Mouse (Mus musculus): Measurements from ENCODE around the gene Ptprk. TPM values are rescaled to one million over a fixed set of nuclear protein-coding genes. Genes with fewer than 3 reads are reported as not detected.

Ptprk gene
- total RNA-seq, 2 experiments from 2014 or later = 9.4 to 17.8 TPM

DNA sequence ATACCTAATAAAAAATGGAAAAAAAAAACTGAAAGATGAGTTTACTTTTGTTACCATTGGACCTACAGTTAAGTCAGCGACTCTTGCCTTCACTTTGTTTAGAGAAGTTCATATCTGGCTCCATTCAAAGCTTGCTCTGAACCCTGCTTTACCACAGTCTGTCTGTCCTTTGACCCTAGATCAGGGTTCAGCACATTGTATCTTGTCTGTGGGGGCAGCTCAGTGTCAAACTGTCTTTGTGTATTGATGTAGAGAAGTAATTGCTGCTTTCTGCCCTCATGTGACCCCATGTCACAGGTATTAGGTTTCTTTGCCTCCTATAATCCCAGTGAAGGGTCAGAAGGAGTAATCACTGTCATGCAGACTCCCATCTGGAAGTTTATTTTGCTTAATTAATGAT is 222.9 kb downstream of the Ptprk start:
- no peak for DNase-seq

DNA sequence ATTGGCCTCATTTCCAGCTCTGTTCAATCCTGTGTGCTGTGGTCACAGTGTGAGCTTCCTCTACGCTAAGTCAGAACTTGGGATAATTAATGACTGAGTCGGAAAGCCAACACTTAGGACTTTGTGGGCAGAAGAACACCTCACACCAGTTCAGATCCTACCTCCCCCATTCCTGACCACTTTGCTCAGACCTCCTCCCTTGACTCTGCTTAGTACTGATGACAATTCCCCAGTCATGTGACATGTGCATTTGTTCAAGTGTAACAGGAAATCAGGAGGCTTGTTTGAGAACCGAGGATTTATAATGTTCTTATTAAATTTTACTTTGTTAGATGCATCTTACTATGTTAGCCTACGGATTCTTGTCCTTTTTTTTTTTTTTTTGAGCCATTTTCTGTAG is 224.6 kb downstream of the Ptprk start:
- no peak for DNase-seq

DNA sequence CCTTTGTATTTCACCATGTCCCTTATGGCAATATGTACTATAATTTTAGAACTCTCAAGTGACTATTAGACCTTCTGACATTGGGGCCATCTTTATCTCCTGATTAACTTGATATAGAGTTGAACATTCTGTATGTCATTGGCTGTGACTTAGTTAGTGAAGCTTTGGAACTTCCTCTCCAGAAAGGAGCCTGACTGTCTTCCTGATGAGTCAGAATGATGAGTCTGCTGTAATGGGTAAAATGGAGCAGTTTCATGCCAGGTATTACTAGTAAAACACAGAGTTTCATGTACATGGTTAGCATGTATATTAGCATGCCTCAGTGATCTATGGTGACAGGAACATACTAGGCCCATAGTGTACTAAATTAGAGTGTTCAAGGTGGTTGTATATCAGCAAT is 229.2 kb downstream of the Ptprk start:
- no peak for DNase-seq

DNA sequence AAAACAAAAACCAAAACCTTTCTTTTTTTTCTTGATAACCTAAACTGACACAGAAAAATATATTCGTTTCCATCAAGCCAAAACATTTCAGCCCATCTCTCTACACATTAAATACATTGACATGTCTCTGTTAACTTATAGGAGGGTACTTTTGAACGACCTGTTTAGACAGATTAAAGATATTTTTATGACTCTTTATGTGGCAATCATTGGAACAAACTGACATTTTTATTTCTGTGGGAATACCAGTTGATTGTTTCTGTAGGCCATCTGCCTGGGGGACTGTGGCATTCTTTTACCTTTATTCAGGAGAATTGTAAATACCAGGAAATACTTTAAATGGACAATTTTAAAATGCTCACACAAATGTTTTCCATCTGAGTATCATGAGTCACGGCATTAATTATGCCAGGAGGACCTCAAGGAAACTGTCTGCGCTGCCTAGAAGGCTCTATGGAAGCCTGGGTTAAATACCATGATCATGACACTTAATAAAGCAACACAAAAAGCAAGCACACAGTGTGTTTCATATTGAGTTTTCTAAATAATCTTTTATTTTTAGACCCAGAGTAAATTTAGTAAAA is 229.8 kb downstream of the Ptprk start:
- DNase-seq = no peak

DNA sequence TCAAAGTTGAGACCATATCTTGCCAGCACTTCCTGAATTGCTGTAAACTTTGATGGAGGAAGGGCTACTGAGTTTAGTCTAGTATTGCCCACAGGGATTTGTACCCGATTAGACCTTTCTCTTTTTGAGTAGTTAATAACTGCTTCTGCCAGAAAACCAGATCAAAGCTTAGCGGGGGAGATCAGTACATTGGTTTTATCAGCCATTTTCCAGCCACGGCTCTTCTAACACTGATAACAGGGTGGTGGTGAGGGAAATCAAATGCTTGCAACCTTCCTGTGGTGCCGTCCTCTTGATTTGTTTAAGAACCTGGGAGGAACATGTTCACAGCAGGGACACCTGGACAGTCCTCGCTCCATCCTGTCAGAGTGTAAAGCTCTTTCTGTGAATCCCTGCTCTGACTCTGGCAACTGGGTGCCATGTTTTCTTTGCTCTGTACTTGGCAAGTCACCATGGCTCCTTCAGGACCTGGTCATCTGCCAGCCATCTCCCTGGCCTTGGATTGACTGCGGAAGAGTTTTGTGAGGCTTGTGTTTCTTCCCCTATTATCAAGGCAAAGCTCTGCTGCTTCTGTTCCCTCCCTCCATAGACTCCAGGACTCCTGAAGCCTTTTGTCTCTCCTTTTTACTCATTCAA is 231.9 kb downstream of the Ptprk start:
- DNase-seq = no peak

DNA sequence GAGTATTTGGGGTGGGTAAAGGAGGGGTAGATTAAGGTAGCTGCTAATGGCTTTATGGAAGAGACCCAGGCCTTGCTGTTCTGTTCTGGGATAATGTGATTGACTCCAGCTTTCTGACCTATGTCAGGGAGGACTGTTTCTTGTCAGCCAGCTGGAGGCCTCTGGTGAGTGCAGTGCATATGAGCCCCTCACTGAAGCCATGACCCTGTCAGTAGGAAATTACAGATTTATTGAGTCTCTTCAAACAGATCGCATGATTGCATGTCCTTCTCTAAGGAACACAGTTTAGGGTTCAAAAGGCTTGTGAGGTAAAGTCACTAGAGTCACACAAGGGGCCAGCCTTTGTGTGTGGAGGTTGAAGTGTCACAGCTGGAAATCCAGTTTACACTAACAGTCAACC is 236.7 kb downstream of the Ptprk start:
- no peak for DNase-seq

DNA sequence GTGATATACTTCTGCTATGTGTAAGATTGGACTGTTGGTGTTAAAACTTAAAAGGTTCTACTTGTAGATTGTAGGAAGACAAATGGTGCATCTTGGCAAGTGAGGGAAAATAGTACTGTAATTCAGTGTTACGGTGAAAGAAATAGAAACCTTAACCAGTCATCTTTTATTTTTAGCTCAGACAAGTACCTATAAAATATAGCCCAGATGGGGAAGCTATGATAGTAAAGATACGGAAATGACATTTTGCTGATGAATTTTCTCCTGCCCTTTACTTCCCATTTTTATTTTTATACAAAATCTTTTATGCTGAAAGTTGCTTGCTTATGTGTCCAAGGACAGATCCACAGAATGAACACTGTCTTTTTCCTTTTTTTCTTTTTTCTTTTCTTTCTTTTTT is 248.4 kb downstream of the Ptprk start:
- DNase-seq = no peak

DNA sequence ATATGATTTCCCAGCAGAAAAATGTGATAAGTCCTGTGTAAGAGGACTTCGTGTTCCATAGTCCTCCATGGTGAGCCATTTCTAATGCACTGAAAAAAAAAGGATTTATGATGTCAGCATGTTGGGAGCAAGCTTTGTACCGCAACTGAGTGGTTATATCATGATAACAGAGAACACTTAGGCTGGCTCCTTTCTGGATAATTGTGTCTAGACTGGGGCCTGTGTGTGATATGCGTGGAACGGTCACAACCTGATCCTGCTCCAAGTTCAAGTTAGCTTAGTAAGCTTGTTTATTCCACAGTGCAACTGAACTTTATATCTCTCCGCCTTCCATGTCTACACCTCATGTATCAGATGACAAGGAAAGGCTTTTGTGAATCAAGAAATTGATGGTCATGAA is 260.6 kb downstream of the Ptprk start:
- no peak for DNase-seq

DNA sequence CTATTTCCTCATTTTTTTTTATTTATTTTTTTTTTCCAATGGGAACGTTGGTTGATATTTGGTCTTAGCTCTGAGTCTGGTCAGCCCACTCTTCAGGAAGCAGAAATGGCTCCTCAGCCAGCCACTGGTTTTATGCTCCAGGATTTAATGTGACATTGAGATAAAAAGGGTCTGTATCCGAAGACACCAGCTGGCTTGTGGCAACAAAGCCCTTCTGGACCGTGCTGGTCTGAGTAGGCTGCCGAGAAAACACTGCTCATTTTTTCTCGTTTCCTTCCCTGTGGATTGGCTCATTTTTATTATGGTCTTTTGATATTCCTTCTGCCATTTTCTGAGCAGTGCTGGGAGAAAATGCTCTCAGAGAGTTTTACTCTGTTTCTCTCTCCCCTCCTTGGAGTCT is 263.9 kb downstream of the Ptprk start:
- DNase-seq = no peak

DNA sequence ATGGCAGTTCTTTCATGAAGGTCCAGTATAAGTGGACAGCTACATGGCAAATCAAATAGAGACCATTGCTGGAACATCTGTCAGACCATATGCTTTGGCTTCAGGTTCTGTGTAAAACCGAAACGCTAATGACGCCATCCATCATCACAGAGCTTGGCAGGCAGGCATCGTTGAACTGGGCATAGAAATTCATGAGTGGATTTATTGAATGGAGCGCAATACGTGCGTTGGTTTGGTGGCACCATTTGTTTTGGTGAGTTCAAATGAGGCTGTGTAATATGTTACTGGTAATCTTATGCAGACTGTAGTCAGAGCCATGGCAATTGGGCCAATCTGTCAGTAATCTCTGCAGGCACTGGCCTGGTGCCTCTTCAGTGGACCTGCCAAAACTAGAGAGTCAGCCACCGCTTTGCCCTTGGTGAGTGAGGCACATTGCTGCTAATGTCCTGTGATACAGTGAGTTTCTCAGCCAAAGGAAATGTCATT is 270.6 kb downstream of the Ptprk start:
- DNase-seq = peak; percentile 3 to 62

DNA sequence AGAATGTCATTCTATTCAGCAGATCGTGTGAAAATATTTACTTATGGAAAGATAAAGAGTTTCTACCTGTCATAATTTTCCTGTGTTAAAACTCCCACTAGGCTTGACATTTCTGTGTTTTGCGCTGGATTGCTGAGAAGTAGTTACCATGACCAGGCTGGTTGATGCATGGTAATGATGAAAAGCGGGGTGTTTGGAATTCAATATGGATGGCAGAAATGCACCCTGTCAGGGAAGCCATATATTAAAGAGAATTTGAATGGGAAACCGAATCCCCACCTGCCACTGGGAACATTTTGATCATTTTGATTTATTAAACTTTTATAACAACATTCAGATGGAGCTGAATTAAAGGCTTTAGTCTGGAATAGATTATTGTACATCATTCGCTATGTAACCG is 290.7 kb downstream of the Ptprk start:
- DNase-seq = no peak

DNA sequence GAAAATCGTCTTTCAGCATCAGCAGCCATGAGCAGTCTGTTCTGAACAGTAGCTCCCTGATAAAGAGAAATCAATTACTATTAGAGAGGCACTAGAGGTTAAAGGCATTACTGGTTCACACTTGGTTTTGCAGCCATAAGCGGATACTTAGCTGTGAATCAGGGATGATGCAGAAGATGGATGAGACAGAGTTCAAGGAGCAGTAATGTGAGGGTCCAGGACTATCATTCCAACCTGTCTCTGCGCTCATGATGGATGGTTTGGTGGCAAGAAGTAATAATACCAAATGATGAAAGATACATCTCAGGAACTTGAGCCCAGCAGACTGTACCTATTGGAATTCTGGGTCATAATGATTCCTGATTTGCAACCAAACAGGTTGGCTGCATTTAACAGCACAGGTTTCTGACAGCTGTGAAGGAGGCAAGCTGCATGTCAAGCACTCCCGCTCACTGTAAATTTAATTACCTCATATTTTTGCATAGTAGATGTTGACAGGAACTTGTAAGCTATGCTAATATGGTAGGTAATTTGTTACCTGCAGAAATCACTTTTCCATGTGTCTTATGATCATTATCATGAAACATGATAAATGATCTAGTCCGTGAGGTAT is 291.6 kb downstream of the Ptprk start:
- no peak for DNase-seq

DNA sequence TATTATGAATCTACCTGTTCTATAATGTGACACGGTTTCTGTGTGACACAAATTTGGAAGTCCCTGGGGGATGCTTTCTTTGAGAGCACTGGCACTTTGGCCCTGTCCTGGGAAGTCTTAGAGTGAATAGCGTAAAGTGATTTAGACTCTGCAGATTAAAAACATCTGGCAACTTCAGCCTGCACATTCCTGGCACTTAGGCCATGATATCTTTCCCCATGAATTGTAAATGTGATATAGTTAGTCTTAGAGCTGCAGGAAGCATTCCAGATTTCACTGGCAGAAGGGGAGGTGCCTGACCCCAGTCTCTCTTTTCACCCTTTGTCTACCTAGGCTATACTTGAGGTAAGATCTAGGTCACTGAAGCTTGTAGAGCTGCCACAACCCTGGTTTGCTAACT is 295.2 kb downstream of the Ptprk start:
- DNase-seq = no peak

DNA sequence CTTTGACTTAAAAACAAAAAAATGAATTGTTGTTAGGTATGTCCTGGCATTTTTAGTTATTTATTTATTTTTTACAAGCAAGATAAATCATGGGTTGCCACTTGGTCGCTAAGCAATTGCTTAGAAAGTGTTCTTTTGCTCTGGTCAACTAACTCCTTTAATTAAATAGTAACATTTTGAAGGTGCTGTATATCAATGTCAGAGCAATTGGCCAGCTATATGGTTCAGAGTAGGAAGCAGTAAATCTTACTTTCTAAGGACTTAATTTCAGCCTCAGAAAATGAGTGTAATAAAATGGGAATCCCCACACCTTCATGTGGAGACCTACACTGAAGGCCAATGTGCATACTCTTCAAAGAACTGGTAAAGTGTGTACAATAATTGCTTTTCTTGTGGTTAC is 300.3 kb downstream of the Ptprk start:
- no peak for DNase-seq

DNA sequence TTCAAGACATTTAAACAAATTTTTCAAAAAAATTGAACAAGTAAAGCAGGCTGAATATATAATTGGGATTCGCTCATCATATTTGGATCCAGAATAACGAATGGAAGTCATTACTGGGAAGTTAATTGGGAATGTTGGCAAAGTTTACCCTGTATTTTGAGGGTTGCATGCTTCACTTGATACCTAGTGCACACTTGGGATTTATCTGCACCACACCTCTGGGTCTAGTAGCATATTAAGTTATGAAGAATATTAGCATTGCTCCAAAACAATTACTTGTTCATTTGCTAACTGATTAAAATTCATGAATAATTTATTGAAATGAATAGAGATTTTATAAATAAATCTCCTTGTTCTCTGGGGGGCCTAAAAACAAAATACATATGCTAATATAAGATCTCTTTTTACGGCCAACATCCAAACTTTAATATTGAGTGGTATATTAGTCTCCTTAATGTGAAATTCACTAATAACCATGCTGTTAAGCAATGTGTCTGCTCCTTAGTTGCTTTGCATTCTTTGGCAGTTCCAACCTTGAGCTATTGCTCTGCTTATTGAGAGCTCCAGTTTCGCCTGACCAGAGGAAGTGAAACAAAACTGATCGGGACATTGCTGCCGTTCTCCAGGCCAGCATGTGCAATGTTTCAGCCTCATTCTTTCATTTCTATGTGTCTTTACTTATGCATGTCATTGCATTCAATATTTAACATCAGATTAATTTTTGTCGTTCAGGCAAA is 305.3 kb downstream of the Ptprk start:
- no peak for DNase-seq

DNA sequence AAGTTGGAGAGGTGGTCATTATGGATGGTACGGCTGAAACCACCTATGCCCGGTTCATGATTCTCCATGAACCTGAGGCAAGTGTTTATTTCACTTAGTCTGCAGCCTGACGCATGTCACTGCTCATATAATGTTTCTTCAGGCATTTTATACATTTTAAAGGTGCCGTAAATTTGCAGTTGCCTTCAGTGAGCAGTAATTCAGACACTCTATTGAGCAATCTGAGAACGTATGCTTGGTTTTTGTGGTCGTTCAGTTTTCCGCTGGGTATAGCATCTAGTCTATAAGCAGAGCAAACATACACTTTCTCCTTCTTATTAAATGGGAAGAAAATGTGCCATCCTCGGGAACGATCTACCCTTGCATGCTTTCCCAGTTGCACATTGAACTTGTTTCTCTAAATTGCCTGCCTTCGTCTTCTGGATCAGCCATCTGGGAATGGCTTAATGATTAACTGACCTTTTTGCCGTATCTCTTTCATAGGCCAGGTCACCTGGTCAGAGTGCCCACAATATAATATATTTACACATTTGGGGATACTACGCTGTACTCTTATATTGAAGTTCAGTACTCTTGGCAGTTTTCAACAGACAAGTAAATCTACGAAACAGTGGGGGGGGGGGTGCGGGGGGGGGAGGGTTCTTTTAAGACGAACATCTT is 313.1 kb downstream of the Ptprk start:
- no peak for DNase-seq

DNA sequence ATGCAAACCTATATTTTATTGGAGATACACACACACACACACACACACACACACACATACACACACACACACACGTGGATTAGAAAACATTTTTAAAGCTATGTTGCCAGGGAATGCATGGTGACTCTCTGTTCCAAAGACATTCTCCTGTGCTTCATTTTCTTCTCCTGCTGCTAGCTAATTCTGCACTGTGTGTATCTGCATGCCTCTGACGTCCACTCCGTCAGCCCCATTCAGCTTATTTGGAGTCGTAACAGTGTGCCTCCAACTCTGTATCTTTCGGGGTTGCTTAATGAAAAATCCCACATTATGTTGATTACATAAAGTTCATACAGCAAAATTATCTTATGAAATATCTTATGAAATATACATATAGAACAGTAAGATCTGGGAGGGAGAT is 316.5 kb downstream of the Ptprk start:
- DNase-seq = no peak

DNA sequence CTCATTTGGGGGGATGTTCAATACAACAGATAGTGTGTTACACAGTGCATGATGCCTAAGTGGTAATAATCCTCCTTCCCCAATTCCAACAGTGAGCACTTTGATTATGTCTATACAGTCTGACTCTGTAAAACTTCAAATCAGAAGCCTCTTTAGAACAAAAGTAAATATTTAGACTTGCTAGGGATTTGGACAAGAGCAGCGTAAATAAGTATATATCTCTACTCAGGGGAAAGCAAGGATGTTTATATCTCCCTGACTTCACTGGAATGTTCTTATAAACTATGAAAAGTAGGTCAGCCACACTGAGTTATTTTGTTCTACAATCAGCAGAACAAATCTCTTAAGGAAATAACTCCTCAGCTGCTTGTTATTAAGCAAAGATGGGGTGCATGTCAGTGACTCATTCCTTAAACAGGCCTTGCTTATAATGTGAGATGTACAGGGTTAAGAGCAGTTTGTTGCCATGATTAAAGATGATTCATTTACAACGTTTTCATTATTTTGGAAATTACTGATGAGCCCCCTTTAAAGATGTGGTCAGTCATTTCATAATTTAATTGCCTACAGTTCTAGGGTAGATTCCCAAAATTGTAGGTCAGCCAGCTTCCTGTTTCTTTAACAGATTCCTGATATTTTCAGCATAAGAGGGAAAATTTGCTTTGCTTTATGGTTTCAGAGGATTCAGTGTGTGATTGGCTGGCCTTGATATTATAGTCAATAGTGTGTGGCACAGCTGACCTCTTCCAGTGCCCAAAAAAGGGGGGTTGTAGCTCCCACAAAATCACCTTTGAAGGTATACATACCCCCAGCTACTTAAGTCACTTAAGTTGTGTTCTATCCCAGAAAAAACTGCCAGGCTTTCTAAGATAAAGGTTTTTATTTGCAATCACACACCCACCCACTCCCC is 321.2 kb downstream of the Ptprk start:
- no peak for DNase-seq

DNA sequence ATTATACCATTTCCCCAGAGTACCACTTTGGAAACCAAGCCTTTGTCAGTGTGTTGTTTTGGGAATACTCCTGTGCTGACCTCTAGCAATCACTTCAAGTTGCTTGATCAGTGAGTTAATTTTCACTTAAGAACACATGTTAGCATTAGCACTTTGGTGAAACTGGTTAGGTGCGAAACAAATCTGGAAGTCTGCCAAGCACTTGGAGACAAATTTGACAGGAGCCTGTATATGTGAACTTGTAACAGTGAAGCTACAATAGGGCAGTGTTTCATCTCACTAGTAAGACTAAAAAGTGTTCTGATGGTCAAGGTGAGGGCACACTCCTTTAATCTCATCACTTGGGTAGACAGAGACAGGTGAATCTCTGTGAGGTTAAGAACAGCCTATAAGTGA is 321.9 kb downstream of the Ptprk start:
- DNase-seq = no peak

DNA sequence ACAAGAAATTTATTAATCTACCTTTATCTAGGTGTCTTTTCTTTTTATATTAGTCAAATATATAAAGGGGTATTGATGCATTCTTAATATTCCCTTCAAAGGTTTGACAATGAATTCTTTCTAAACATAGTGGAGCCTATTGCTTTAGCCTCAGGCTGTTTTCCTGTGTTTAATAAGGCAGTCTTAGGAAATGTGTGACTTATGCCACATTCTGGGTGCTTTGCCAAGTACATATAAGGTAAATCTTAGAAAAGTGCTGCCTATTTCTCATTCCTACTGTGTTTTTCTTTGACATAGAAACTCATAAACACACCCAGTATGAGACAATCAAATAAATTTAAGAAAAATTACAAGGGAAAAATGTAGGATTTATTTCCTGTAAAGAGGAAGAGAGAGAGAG is 327.2 kb downstream of the Ptprk start:
- no peak for DNase-seq

DNA sequence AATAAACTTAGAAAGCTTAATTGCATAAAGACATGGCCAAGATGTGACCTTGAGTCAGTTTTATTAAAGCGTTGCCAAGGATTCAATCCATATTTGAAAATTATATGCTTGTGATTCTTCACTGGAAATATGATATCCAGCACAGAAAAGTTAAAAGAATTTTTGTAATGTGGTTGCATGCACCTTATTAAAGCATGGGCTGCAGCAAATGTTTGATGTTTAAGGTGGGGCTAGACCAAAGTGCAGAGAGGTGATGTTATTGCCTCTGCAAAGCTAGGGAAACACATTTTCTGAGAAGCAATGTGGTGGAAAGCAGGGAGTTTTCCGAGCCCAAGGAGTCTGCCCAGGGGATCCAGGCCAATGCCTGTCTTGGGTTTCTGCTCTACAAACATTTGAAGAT is 334.4 kb downstream of the Ptprk start:
- no peak for DNase-seq

DNA sequence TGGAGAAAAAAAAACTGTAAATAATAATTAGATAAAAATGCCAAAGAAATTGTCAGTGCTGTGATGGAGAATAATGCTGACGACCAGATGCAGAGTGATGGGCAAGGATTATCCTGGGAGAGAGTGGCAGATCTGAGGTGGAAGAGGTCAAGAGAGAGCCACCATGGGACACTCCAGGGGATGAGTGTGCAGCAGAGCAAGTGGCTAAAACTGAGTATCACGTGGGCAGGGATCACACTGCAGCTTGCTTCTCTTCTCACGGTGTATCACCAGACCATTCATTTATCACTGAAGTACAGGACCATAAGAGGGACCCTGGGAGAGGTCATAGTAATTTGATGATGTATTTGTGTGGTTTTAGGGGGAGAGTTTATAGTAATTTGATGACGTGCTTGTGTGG is 340.2 kb downstream of the Ptprk start:
- no peak for DNase-seq
